Mouse (Mus musculus): ENCODE results near the gene Itgb1bp1.

DNA sequence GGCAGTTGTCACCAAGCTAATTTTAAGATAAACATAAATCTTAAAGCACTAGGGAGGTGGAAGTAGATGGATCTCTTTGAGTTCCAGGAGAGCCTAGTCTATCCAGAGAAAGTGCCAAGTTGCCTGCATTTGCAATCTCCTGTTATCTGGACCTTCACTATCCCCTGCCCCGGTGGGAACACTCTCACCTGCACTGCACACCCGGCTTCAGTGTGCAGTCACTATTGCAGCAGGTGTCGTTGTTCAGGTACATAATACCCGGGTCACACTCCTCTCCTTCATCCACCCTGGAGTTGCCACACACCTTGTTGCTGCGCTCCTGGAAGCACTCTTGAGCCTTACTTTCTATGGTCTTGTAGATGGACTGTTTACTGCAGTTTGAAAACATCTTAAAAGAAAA is 47.7 kb upstream of the Itgb1bp1 start:
- TF ChIP-seq POLR2A (IDR thresholded peaks at IDR 0.05; ENCODE audit: insufficient read depth, low read depth, low read length) (no peak), CTCF (IDR thresholded peaks at IDR 0.05) (no peak)
